Mouse (Mus musculus) right cerebral cortex, postnatal 10 days (tissue): ENCODE data around the gene Agbl4.

ENCODE experiments used
- DNase-seq, 2 experiments: peaks; one replicate each; pipeline ENCODE4 v3.0.0; 2021; ENCODE audit warnings: low spot score in 2 of 2

Agbl4 gene

DNA sequence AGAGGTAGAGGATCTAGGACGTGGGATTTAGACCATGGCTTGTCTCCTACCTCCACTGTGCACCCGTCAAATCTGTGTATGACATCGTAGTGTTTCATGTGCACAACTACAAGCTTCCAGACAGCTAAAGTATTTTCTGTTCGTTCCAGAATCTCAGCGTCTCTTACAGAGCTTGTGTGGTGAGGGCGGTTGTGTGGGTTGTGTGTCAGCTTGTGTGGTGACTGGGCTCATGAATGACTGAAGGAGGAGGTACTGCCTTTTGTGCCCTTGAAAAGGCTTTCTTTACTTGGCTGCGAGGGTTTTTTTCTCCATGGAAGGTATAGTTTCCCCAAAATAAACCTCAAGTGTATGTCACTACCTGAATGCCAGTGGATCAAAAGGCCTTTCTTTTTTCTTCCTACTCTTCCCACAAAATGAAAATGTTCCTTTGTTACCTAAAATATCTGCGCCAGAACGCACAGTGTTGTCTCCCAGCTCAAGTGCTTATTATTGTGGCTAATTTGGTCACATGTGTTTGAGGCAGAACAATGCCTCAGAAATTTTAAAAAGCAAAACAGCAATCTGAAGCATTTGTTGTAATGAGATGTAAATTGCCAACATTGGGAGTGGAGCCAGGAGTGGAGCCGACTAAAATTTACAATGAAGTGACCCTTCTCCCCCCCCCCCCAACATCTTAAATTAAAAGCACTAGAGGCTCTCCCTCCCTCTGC lies 1046.6 kb downstream of the Agbl4 start:
- no peak for DNase-seq

DNA sequence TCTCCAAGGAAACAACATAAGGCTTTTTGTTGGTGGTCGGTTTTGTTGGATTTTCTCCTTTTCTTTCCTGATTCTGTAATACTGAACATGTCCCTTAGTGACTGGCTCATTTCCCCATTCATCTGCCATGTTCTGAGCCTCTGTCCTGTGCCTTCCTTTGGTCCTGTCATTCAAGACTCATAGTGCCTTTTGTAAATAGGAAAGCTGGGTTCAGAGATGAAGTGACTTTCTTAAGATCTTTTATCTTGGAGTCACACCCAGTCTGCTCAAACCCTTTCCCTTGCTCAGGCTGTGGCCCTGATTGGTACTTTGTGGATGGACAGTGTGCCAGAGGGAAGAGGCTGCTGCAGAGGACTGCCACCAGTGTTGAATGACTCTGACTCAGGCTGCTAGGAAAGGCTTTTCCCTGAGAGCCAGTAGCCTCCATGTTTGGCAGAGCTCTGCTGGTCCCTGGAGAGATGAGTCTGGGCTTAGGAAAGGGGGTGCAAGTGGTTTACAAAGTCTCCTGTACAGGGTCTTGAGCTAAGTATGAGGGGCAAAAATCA lies 1047.2 kb downstream of the Agbl4 start:
- DNase-seq, result no peak

DNA sequence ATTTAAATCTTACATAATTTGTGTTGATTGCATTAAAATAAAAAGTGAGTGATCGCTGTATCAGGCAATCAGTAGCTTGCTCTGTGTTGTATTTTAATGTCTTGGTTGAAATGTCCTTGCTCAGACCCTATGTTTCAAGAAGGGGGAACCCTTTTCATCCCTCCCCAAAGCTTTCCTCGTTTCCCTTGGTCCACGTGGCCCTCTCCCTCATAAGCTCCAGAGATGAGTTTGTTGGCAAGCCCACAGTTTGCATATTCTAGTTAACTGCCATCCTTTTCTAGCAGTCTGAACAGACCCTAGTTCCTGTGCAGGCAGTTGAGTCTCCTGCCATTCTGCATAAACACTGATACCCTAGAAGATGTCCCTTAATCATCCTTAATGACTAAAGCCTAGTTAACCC lies 1050.5 kb downstream of the Agbl4 start:
- no peak for DNase-seq

DNA sequence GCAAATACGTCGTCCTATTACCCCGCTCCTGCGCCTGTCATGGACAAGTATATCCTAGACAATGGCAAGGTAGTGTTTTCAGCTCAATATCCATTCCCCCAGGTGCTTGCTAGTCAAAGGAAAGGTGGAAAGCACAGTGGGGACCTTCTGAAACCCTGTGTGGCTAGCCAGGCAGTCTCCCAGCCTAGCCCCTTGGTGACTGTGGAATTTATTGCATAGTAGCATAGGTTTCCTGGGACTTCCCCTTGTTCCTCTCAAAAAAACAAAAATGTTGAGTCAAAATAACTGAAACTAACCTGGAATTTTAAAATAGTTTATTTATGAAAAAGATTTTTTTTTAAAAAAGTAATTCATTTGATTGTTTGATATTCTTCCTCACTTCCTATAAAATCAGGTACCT lies 1051.1 kb downstream of the Agbl4 start:
- no peak for DNase-seq

DNA sequence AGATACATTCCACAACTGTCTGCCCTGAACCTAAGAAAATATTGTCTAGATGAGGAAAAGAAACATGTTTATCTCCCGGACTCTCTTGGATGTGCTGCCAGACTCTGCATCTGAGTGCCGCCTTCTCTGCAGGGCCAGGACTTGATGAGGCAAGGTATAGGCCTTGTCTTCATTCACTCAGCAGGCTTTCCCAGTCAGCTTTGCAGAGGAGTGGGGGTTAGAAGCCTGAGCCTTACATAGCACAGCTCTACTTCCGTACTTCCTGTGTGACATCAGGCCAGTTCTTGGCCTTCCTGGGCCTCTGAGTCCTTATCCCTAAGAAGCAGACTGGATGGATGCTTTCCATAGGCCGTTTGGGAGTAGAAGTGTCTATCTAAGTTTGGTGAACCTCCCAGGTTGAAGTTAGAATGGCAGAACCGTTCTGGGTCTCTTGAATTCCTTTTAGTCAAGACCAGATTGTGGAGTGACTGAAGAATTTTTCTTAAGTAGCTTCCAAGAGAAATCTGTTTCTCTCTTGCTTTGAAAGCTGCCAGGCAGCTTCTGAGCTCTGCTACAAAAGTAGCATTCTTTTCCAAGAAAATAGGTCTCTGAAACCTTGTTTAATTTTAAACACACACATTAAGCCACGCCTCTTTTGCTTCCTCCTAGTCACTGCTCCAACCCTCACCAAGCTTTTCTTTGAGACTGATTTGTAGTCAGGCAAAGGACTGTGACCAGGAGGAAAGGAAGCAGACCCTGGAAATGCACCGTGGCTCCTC lies 1052.2 kb downstream of the Agbl4 start:
- no peak for DNase-seq

DNA sequence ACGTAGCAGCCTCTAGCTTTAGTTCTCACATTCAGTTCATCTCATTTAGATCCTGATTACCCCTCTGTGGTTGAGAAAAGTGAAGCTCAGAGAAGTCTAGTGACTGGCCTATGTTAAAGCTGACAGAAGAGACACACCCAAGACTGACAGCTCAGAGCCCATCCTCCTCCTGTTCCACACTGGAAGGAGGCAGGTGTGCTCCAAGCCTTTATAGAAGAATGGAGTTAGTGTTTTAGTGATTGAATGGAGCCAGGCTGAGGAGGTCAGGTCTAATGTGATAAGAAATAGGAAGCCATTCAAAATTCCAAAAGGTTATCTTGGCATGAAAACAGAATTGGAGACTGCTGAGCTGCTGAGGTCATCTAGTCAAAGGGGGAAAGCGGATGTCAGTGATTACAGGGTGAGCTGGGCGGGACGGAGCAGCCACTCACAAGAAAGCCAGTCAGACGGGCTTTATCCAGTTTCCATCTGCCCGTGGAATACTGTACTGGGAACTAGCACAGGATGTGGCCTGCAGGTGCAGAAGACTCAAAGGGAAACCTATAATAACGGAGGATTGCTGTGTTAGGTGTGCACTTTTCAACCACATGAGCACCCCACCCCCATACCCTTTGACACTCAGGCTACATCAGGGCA lies 1053.9 kb downstream of the Agbl4 start:
- no peak for DNase-seq

DNA sequence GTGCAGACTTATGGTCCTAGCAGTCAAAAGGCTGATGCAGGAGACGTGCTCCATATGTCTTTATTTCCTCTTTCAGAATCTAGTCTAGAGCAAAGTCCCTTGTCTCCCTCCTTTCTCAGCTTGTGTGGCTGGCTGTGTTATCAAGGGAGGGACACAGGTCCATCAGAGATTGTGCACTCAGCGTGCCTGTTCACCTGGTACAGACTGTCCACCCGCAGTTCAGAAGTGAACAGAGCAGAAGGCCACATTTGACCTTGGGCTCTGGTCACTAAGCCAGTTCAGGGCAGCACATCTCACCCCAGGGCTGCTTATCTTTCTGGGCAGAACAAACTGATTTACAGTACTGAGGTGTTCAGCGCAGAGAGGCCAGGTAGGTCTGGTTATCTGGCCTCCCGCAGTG lies 1054.7 kb downstream of the Agbl4 start:
- DNase-seq, result no peak

DNA sequence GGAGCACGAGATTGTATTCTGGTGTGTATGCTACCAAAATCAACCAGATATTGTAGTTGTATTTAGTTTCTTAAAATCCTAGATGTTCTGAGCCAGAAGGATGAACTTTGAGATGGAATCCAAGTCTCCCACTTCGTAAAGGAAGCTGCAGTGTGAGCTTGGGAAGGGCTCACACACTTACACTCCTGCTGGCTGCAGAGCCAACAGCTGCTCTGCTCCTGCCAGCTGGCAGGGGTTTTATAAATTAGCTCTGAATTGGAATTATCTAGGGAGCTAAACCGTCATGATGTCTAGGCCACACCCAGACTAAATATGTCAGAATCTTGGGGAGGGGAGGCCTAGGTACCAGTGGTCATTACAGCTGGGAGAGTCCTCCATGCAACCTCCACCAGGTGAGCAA lies 1055.8 kb downstream of the Agbl4 start:
- DNase-seq, result no peak

DNA sequence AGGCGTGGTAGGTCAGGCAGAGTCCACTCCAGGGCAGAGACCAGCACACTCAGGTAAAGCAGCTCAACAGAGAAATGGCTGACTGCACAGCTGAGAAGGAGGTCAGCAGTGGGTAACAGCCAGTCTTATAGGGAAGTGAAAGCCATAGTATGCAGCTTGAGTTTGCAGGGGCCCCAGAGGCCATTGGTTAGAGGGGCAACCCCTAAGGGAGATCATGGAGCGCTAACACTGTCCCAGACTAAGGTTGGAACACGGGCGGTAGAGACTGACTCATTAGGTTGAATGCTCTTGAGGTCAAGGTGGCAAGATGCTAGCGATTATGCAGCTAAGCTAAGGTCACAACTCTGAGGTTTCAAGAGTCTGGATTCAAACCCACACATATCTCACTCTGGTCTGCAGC lies 1058.2 kb downstream of the Agbl4 start:
- DNase-seq, result no peak

DNA sequence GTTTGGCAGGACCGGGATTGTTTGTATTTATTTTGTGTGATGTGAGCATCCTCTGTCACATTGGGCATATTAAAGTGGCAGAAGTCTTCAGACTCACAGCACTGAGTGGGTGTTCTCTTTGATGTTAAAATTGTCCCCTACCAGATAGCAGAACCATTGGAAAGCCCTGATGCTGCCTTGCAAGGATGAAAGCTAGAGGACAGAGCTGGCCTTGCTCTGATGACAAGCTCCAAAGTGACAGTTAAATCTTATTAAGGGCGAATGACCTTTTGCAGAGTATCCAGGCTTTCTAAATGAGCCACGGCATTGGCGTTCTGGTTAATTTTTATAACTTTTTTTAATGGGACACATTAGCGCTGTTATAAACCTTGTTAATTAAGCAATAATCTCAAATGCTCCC lies 1060.1 kb downstream of the Agbl4 start:
- no peak for DNase-seq

DNA sequence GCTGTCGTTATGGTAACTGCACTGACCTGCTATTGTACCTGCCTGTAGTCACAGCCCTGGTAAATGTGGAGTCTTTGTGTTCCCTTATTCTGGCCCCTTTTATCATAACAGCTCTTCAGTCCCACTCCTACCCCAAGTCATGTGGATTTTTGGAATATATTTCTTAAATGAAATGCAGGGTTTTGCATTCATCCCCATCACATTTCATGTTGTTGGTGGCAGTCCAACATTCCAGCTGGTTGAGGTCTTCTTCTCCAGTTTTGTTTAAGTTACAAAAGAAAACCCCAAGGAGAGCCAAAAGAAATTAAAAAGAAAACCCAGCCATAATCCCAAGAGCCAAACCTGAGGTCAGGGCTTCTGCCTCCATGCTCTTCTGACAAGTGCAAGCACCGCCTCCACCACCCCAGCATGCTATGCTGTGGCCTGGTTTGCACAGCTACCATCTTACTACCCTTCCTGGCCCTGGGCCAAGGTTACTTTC lies 1069.9 kb downstream of the Agbl4 start:
- DNase-seq, result peak; percentile 42 to 58

DNA sequence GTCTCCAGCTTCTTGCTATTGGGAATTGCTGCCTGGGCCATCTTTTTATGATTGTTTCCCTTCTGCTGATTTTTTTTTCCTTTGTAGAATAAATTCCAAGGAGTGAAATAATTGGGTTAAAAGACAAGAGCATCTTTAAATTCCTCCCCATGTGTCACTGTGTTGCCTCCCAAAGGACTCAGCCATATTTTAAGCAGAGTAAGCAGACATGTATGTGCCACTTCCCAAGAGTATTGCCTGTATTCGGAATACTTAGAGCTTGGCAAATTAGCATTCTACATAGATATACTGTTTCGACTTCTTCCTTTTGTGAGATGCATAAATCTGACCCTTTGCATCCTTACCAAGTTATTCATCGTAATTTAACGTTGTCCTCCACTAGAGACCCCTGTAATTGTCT lies 1070.3 kb downstream of the Agbl4 start:
- no peak for DNase-seq

DNA sequence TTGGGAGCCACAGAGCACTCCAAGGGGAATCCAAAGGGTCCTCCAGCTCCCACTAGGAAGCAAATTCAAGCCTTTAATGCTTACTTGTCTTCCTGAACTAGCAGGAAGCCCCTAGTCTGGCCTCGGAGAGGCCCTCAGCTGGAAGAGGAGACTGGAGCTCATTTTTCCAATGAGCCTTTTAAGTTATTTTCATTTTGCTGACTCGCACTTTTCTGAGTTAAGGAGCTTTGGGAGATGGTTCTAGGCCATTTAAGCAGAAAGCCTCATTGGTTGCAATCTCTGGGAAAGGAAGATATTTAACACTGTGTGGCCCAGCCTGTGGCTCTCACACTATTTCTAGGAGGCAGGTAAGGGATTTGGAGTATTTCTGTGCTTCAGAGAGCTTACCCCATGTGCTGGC lies 1072.4 kb downstream of the Agbl4 start:
- no peak for DNase-seq

DNA sequence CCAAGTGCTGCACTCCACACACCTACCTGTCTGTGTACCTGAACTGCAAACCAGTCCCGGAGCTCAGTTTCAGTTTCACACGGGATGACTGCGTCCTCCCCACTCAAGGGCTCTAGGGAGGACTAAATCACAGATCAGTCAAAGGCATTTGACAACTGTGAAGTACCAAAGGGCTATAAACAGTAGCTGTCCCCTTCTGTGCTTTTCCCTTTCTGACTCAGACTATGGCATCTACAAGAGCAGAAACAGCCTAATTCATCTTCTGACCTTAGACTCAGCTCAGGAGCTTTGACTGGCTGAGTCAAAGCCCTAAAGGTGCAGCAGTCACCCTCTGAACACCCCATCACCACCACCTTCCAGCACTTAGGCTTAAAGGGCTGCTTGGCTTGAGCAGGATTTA lies 1074.3 kb downstream of the Agbl4 start:
- DNase-seq, result no peak

DNA sequence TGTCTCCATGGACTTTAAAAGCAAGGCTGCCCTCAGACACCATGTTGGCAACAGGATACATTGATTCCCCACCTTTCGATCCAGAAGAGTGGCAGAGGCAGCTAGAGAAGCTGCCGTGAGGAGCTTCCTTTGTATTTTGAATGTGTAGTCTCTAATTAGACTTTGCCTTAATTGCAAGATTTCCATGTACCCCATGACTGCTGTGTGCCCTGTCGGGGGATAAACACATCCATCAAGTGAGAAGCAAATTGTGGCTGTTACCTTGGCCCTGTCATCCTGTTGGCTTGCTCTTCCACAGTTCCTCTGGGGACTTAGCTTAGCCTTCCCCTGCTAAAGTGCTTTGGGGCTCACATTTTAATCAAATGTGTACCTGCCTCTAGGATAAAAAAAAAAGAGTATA lies 1075.0 kb downstream of the Agbl4 start:
- no peak for DNase-seq

DNA sequence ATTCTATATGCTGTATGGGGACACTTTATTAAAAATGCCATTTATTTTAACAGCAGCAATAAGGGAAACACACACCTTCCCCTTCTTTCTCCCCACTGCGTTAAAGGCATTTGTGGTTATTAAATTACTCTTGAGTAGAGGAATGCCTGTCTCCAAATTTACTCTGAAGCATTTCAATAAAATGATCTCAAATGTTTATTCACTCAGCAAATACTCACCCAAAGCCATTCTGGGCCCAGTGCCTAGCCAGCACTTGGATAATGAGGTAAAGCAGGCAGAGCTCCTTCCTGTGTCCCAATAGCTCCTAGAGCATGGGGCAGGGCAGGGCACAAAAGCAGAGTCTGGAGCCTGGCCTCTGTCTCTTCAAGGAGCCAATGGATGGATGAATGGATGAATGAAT lies 1075.6 kb downstream of the Agbl4 start:
- no peak for DNase-seq

DNA sequence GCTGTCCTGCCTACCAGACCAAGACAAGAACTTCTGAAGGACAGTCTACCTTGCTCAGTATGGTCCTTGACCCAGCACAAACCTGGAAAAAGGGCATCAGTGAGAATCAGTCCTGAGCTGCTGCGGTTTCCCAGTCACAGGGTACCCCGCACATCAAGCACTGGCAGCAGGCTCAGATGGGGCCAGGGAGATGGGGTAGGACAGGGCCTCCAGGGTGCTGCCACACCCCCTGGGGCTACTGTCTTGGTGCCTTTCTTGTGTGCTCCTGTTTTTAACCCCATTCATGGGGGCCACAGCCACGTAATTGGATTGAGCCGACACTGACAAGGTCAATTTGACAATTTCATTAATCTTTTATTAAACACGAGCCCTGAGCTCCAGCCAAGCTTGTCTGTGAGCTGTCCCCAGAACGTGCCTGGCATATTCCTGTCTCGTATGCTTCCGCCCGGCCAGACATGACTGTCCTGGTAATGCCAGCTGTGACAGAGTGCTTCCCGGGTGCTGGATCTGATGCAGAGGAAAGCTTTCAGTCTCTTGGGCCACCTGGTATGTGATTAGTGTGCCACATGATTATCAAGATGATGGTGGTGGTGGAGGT lies 1078.0 kb downstream of the Agbl4 start:
- peak in 1 of 2 experiments; percentile 24 for DNase-seq

DNA sequence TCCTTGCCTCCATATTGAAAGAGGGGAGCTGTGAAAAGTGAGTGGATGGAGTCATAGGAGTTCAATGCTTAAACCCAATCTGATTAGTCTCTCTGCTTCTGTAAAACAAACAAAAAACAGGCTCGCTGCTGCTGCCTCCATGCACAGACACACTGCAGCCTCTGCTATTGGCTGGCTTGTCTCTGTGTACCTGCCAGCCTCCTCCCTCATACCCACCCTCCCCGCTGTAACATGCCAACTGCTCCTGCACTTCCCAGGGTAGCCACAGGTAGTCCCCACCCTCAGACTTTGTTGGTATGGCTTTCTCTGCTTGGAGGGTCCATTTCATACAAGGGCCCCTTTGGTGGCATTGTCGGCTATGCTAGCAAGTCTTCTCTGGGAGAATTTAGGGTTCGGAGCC lies 1080.0 kb downstream of the Agbl4 start:
- DNase-seq, result no peak

DNA sequence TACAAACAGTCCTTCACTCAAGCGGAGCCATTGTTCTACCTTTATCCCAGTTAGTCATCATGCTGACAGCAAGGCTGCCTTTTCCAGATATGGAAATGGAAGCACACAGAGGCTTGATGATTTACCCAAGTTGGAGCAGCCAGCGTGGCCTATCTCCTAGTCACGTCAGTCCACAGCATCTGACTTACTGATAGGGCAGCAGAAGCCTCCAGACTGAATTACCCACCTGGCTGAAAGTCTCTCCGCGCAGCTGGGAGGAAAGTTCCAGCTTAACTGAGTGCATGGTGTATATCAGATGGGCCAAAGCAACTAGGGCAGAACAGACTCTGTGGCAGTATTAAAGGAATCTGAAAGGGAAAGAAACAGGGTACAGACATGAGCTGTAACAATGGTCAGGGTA lies 1086.0 kb downstream of the Agbl4 start:
- no peak for DNase-seq

DNA sequence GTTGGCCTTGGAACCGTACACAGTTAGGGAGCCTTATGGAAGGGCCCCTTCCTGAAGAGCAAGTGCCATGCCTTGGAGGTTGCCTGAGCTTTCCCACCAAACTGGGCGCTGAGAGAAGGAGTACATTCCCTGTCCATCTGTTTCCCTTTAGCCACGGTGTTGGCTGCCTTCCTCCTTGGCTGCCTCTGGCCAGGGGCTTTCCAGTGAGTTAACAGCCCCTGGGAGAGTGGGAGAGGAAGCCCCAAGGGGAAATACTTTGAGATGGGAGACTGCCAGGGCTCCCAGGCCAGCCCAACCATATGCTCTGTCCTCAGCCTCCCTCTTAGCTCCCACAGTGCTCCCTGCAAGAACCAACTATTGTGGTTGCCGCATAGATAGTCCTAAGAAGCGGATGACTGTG lies 1087.7 kb downstream of the Agbl4 start:
- no peak for DNase-seq

DNA sequence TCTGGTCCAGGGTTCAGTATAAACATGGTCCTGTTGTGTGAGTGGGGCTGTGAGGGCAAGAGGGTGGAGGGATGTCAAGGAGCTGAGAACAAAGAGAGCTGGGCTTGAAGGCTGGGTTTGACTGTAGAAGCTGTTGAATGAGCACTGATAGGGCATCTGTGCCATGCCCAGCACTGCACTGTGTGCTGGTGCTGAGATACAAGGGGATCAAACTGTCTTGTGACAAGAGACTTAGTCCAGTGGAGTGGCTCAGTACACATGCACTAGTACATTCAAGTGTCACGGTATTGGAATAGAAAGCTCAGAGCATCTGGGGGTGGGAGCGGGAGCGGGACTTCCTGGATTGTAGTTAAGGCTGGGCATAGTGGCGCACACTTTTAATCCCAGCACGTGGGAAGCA lies 1088.7 kb downstream of the Agbl4 start:
- DNase-seq, result no peak

DNA sequence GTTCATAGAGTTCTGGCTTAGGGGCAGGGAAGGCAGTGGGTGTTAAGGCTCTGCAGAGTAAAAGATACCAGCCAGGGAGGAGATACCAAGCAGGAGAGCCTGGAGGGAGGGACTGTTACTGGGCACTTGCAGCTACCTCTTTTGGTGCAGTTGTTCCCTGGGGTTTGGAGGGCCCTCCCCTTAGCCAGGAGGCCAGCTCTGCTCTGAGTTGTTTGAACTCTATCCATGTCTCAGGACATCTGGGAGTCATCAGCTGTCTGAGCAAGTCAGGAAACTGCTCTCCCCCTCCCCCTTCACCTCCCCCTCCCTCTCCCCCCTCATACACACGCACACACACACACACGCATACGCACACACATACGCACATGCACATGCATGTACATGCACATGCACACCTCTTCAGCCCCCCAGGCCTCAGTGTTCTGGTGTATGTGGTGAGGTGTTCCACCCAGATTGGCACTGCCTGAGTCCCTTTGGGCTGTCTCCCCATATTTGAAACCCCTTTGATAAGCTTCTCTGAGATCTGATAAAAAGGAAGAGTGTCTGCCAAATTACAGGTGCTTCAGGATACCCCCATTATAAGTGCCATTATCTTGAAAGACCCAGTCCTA lies 1089.9 kb downstream of the Agbl4 start:
- DNase-seq, result no peak
